Mouse (Mus musculus) cerebellum, adult 2 months (tissue): ENCODE measurements at regions not wholly inside any gene's neighbourhood (a gene's known extent, or its start where the extent isn't known, plus 50 kb on each side); places are given as distances from the start of the nearest gene placed in this dataset.

Source experiments
- DNase-seq, 2 experiments: peaks; one replicate each; pipeline ENCODE4 v3.0.0; 2021
- H3K27ac ChIP-seq: fragments of 200-500 bp; 2 replicates; pipeline ENCODE4 v1.5.1; 2012; ENCODE audit warnings: low read length, control low read depth, inconsistent platforms; ENCODE audit not compliant: insufficient read depth
- H3K27me3 ChIP-seq: fragments of 200-500 bp; 2 replicates; pipeline ENCODE4 v1.6.1; 2012; ENCODE audit warnings: inconsistent platforms, mild to moderate bottlenecking, low read length, moderate library complexity; ENCODE audit not compliant: control insufficient read depth, insufficient read depth
- H3K4me1 ChIP-seq: fragments of 200-500 bp; 2 replicates; pipeline ENCODE4 v1.6.1; 2011; ENCODE audit warnings: low read length; ENCODE audit not compliant: control insufficient read depth, insufficient read depth
- H3K4me3 ChIP-seq: fragments of 200-500 bp; replicated peaks from 2 replicates; pipeline ENCODE3; 2011; ENCODE audit warnings: mild to moderate bottlenecking, low read depth, low read length, control low read depth; ENCODE audit not compliant: insufficient read depth
- CTCF ChIP-seq: fragments of 200-500 bp; IDR thresholded peaks from 2 replicates; pipeline ENCODE4 v1.5.1; 2011; ENCODE audit warnings: low read depth, mild to moderate bottlenecking, control low read depth, low read length, moderate library complexity, borderline replicate concordance; ENCODE audit not compliant: insufficient read depth
- POLR2A ChIP-seq: fragments of 200-500 bp; IDR thresholded peaks from 2 replicates; pipeline ENCODE4 v1.6.1; 2011; ENCODE audit warnings: low read length, control low read depth, borderline replicate concordance; ENCODE audit not compliant: insufficient read depth
- WGBS: fragments of 180-500 bp; shearing (Covaris S2); methylation state at CpG from one replicate; pipeline ENCODE4 v1.1.7; 2018; 5-methylcytosine and 5-hydroxymethylcytosine counted together

GRCm38 (mm10) chr6:140108083-140108482, 66.8 kb upstream of the Plcz1 start:
- Histone ChIP-seq H3K27me3 (no peaks in the 10 kb centered on the region), H3K4me3 (no peak overlapping the region), H3K27ac (no peak overlapping the region), H3K4me1 (no peaks in the 10 kb centered on the region)
- TF ChIP-seq CTCF (no peak), POLR2A (no peak)
- no peak for DNase-seq
- WGBS, result 82% methylated on average over 8 of the region's 8 CpGs

DNA sequence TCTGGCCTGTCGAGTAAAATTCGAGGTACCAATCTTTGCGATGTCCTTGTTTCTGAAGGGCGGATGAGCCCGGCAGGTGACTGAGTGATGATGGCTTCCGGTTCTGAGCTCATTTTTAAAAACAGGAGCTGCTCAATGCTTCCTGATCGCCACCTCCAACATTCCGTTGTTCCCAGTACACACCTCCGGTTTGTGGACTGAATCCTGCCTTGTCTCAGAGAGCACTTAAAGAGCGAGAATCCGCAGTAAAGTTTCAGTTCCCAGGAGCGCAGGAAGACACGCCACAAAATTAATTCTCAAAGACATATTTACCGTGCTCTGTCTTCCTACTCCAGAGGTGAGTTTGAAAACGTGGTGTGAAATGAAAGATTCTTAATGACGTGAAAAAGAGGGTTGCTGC, 66.4 kb upstream of the Plcz1 start:
- TF ChIP-seq CTCF, result no peak
- TF ChIP-seq POLR2A, result no peak
- Histone ChIP-seq H3K4me1 (no peaks in the 10 kb centered on the region), H3K27me3 (no peaks in the 10 kb centered on the region), H3K27ac (no peak overlapping the region), H3K4me3 (no peak overlapping the region)
- DNase-seq, result no peak
- WGBS, result 79% methylated on average over 16 of the region's 16 CpGs

DNA sequence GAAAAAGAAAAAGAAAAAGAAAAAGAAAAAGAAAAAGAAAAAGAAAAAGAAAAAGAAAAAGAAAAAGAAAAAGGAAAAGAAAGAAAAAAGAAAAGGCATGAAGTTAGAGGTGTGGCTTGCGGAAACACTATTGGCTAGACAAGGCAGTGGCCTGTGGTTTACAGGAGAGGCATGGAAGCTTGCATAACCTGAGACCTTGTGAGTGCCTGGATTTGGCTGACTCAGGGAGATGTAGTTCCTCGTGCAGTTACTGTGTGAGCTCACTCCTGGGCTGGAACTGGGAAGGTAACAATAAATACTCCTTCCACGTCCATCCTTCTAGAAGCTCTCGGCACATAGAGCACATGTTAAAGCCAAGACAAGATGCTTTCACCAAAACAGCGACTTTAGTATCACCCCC, 64.9 kb upstream of the Plcz1 start:
- TF ChIP-seq CTCF (no peak), POLR2A (no peak)
- Histone ChIP-seq H3K4me3 (no peak overlapping the region), H3K27ac (no peak overlapping the region), H3K4me1 (no peaks in the 10 kb centered on the region), H3K27me3 (no peaks in the 10 kb centered on the region)
- 91% methylated on average over 5 of the region's 5 CpGs for WGBS
- DNase-seq, result no peak

DNA sequence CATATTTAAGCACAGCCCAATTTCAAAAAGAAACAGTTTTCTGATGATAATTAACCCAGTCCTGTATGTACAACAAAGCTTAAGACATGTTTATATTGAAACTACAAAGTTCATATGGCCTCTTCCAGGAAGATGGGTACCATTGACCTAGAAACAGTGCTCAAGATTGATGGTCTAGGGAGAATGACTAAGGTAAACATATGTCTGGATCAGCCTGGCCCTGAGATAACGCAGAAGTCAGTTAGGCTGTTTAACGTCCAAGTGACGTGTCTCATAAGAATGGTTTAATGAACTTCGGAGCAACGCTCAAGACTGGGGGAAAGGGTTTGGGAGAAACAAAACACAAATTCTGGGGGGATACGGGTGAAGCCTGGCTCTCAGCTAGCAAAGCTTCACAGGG, 60.8 kb upstream of the Plcz1 start:
- DNase-seq, result no peak
- TF ChIP-seq CTCF (no peak), POLR2A (no peak)
- H3K27me3 ChIP-seq, result no peaks in the 10 kb centered on the region
- H3K27ac ChIP-seq, result no peak overlapping the region
- 92% methylated on average over 6 of the region's 6 CpGs for WGBS
- H3K4me3 ChIP-seq, result no peak overlapping the region
- no peaks in the 10 kb centered on the region for H3K4me1 ChIP-seq

- Histone ChIP-seq H3K27ac (no peak overlapping the region), H3K4me1 (no peaks in the 10 kb centered on the region), H3K27me3 (no peaks in the 10 kb centered on the region), H3K4me3 (no peak overlapping the region)
- TF ChIP-seq POLR2A, result no peak
- TF ChIP-seq CTCF, result no peak
- DNase-seq, result no peak
- WGBS, result 72% methylated on average over 10 of the region's 10 CpGs
These were observed 54.2 kb upstream of the Plcz1 start for GRCm38 (mm10) chr6:140095416-140095815.
